Mouse (Mus musculus) adipose tissue, adult 10 weeks (tissue): ENCODE measurements around the gene Spag6l. TPM values are rescaled to one million over a fixed set of nuclear protein-coding genes. Genes with fewer than 3 reads are reported as not detected.

ENCODE experiments used
- polyA plus RNA-seq: library from polyadenylated mRNA; stranded (reverse); fragments of 350-450 nt; fragmentation: Illumina TruSeq; extraction: RNeasy Lipid Tissue Mini Kit (QIAGEN cat#74804); gene quantifications from one replicate; pipeline ENCODE4 v1.2.3, GENCODE M21; 2014; ENCODE audit warnings: low read depth, low replicate concordance

The Spag6l gene
- polyA plus RNA-seq = 9.3 TPM

GRCm38 (mm10) chr16:16828757-16829615, at the start of gene Spag6l:
TSS of gene Spag6l (minus strand) at chr16:16829456.

GRCm38 (mm10) chr16:16870617-16871331, 41.5 kb upstream of the Spag6l start, which contains the start of the genes Top3b and Vpreb1:
TSS of gene Top3b (plus strand) at chr16:16870736.
TSS of gene Vpreb1 (minus strand) at chr16:16870843.

GRCm38 (mm10) chr16:16863978-16864377, 34.7 kb upstream of the Spag6l start, which contains the start of gene Igll1:
TSS of gene Igll1 (minus strand) at chr16:16863985.

Other genes with a start within 250 kb of the Spag6l start
- 4.8 TPM for gene Fgd4, start 228.9 kb downstream of the Spag6l start, polyA plus RNA-seq
- not detected for gene Olfr19, start 153.1 kb downstream of the Spag6l start, polyA plus RNA-seq
- not detected for gene Igll1, start 34.5 kb upstream of the Spag6l start, polyA plus RNA-seq
- 52.4 TPM for gene Top3b, start 41.3 kb upstream of the Spag6l start, polyA plus RNA-seq
- 0.84 TPM for gene Vpreb1, start 41.4 kb upstream of the Spag6l start, polyA plus RNA-seq
- 15.3 TPM for gene Ppm1f, start 67.0 kb upstream of the Spag6l start, polyA plus RNA-seq
- 101 TPM for gene Mapk1, start 153.9 kb upstream of the Spag6l start, polyA plus RNA-seq
- gene Ypel1, start 240.2 kb upstream of the Spag6l start, polyA plus RNA-seq = 9.1 TPM